Mouse (Mus musculus) kidney, embryonic 14.5 days (tissue): ENCODE data around the gene Flt3. TPM values are rescaled to one million over a fixed set of nuclear protein-coding genes. Genes with fewer than 3 reads are reported as not detected.

Experiments
- ATAC-seq: fragments of 200-750 bp; cut with Nextera tagmentation; 2 replicates; pipeline ENCODE4 v1.8.0; 2017; ENCODE audit warnings: moderate number of reproducible peaks, mild to moderate bottlenecking, moderate TSS enrichment, moderate library complexity; ENCODE audit not compliant: low FRiP score, low TSS enrichment
- H3K27ac ChIP-seq: fragments of 300-500 bp; sonication (generic); 2 replicates; pipeline ENCODE4 v1.5.1; 2014; ENCODE audit warnings: low read depth, mild to moderate bottlenecking, low read length, moderate library complexity, mixed read lengths
- H3K27me3 ChIP-seq: fragments of 300-500 bp; sonication (generic); 2 replicates; pipeline ENCODE4 v1.6.1; 2014; ENCODE audit warnings: mild to moderate bottlenecking, low read length; ENCODE audit not compliant: control insufficient read depth, insufficient read depth
- H3K36me3 ChIP-seq: fragments of 300-500 bp; sonication (generic); 2 replicates; pipeline ENCODE4 v1.6.1; 2014; ENCODE audit warnings: low read length, mixed read lengths; ENCODE audit not compliant: control insufficient read depth, insufficient read depth
- H3K4me1 ChIP-seq: fragments of 300-500 bp; sonication (generic); 2 replicates; pipeline ENCODE4 v1.6.1; 2014; ENCODE audit warnings: low read length, mixed read lengths; ENCODE audit not compliant: control insufficient read depth, insufficient read depth
- H3K4me2 ChIP-seq: fragments of 300-500 bp; sonication (generic); replicated peaks from 2 replicates; pipeline ENCODE4 v1.6.1; 2014; ENCODE audit warnings: low read depth, mild to moderate bottlenecking, low read length
- H3K4me3 ChIP-seq: fragments of 300-500 bp; sonication (generic); 2 replicates; pipeline ENCODE4 v1.5.1; 2014; ENCODE audit warnings: mild to moderate bottlenecking, low read length
- H3K9ac ChIP-seq: fragments of 300-500 bp; sonication (generic); 2 replicates; pipeline ENCODE4 v1.6.1; 2014; ENCODE audit warnings: low read depth, mild to moderate bottlenecking, low read length, moderate library complexity
- H3K9me3 ChIP-seq: fragments of 300-500 bp; sonication (generic); 2 replicates; pipeline ENCODE4 v1.6.1; 2016; ENCODE audit warnings: low read length; ENCODE audit not compliant: control insufficient read depth
- WGBS: fragments of 180-500 bp; shearing (Covaris S2); extraction: QIAGEN DNeasy Blood & Tissue Kit; methylation state at CpG from one replicate; pipeline ENCODE4 v1.1.7; 2014; 5-methylcytosine and 5-hydroxymethylcytosine counted together
- polyA plus RNA-seq: library from polyadenylated mRNA; unstranded; fragments of >200 nt; fragmentation: Nextera tagmentation; extraction: Ambion mirVana; gene quantifications from 2 replicates; pipeline ENCODE4 v1.2.1, GENCODE M21; 2014

Flt3 gene
- polyA plus RNA-seq, 1 experiment from 2014 or later = not detected

GRCm38 (mm10) chr5:147395050-147395449 lies 5.2 kb downstream of the Flt3 start:
- Histone ChIP-seq H3K4me2 (no peak overlapping the region), H3K27me3 (peaks cover 19% of the 10 kb centered on the region), H3K9ac (no peak overlapping the region), H3K4me1 (no peaks in the 10 kb centered on the region), H3K36me3 (no peaks in the 10 kb centered on the region), H3K9me3 (no peaks in the 10 kb centered on the region), H3K27ac (no peak overlapping the region), H3K4me3 (no peak overlapping the region)
- 20% methylated on average over 1 of the region's 1 CpGs for WGBS
- no peak for ATAC-seq

- no peak for ATAC-seq
- no peak overlapping the region for H3K4me3 ChIP-seq
- no peaks in the 10 kb centered on the region for H3K27me3 ChIP-seq
- H3K4me2 ChIP-seq = no peak overlapping the region
- 78% methylated on average over 12 of the region's 12 CpGs for WGBS
- H3K27ac ChIP-seq = no peak overlapping the region
- no peak overlapping the region for H3K9ac ChIP-seq
- no peaks in the 10 kb centered on the region for H3K36me3 ChIP-seq
- no peaks in the 10 kb centered on the region for H3K9me3 ChIP-seq
- no peaks in the 10 kb centered on the region for H3K4me1 ChIP-seq
Observed at GRCm38 (mm10) chr5:147392667-147393213, 7.5 kb downstream of the Flt3 start.

- Histone ChIP-seq H3K27me3 (no peaks in the 10 kb centered on the region), H3K4me1 (no peaks in the 10 kb centered on the region), H3K4me2 (no peak overlapping the region), H3K9ac (no peak overlapping the region), H3K36me3 (no peaks in the 10 kb centered on the region), H3K27ac (no peak overlapping the region), H3K9me3 (no peaks in the 10 kb centered on the region), H3K4me3 (no peak overlapping the region)
- no peak for ATAC-seq
- WGBS = 81% methylated on average over 2 of the region's 2 CpGs
Observed at GRCm38 (mm10) chr5:147390772-147391171, 9.5 kb downstream of the Flt3 start.

- H3K9me3 ChIP-seq = no peaks in the 10 kb centered on the region
- H3K4me1 ChIP-seq = no peaks in the 10 kb centered on the region
- whole genome bisulfite sequencing = 84% methylated on average over 5 of the region's 5 CpGs
- no peak overlapping the region for H3K9ac ChIP-seq
- H3K27me3 ChIP-seq = no peaks in the 10 kb centered on the region
- no peak overlapping the region for H3K27ac ChIP-seq
- no peaks in the 10 kb centered on the region for H3K36me3 ChIP-seq
- no peak overlapping the region for H3K4me3 ChIP-seq
- no peak overlapping the region for H3K4me2 ChIP-seq
- ATAC-seq = no peak
Observed at GRCm38 (mm10) chr5:147389052-147389451, 11.2 kb downstream of the Flt3 start.

GRCm38 (mm10) chr5:147388376-147389008 lies 11.8 kb downstream of the Flt3 start:
- Histone ChIP-seq H3K9me3 (no peaks in the 10 kb centered on the region), H3K4me3 (no peak overlapping the region), H3K27me3 (no peaks in the 10 kb centered on the region), H3K27ac (no peak overlapping the region), H3K36me3 (no peaks in the 10 kb centered on the region), H3K9ac (no peak overlapping the region), H3K4me2 (no peak overlapping the region), H3K4me1 (no peaks in the 10 kb centered on the region)
- WGBS = 81% methylated on average over 9 of the region's 9 CpGs
- no peak for ATAC-seq

- Histone ChIP-seq H3K36me3 (no peaks in the 10 kb centered on the region), H3K4me2 (no peak overlapping the region), H3K27me3 (no peaks in the 10 kb centered on the region), H3K4me3 (no peak overlapping the region), H3K4me1 (no peaks in the 10 kb centered on the region), H3K9me3 (no peaks in the 10 kb centered on the region), H3K27ac (no peak overlapping the region), H3K9ac (no peak overlapping the region)
- 84% methylated on average over 13 of the region's 13 CpGs for WGBS
- no peak for ATAC-seq
Observed at GRCm38 (mm10) chr5:147386865-147387264, 13.4 kb downstream of the Flt3 start.

GRCm38 (mm10) chr5:147381396-147381795 lies 18.9 kb downstream of the Flt3 start:
- 86% methylated on average over 10 of the region's 10 CpGs for WGBS
- no peak overlapping the region for H3K27ac ChIP-seq
- ATAC-seq = no peak
- H3K4me1 ChIP-seq = no peaks in the 10 kb centered on the region
- no peaks in the 10 kb centered on the region for H3K36me3 ChIP-seq
- no peak overlapping the region for H3K4me2 ChIP-seq
- H3K4me3 ChIP-seq = no peak overlapping the region
- H3K27me3 ChIP-seq = no peaks in the 10 kb centered on the region
- no peak overlapping the region for H3K9ac ChIP-seq
- no peaks in the 10 kb centered on the region for H3K9me3 ChIP-seq

- Histone ChIP-seq H3K4me3 (no peak overlapping the region), H3K9ac (no peak overlapping the region), H3K4me2 (no peak overlapping the region), H3K9me3 (no peaks in the 10 kb centered on the region), H3K36me3 (no peaks in the 10 kb centered on the region), H3K4me1 (no peaks in the 10 kb centered on the region), H3K27me3 (no peaks in the 10 kb centered on the region), H3K27ac (no peak overlapping the region)
- ATAC-seq = no peak
- WGBS = 84% methylated on average over 3 of the region's 3 CpGs
Observed at GRCm38 (mm10) chr5:147379481-147379880, 20.8 kb downstream of the Flt3 start.

- Histone ChIP-seq H3K27me3 (no peaks in the 10 kb centered on the region), H3K9me3 (no peaks in the 10 kb centered on the region), H3K27ac (no peak overlapping the region), H3K4me2 (no peak overlapping the region), H3K36me3 (no peaks in the 10 kb centered on the region), H3K4me3 (no peak overlapping the region), H3K9ac (no peak overlapping the region), H3K4me1 (no peaks in the 10 kb centered on the region)
- WGBS = 87% methylated on average over 8 of the region's 8 CpGs
- ATAC-seq = no peak
Observed at GRCm38 (mm10) chr5:147370276-147370675, 30.0 kb downstream of the Flt3 start.
